Mouse (Mus musculus) limb, embryonic 15.5 days (tissue): ENCODE measurements around the gene Actr3b. TPM values are rescaled to one million over a fixed set of nuclear protein-coding genes. Genes with fewer than 3 reads are reported as not detected.

Source experiments
- ATAC-seq: fragments of 200-750 bp; cut with Nextera tagmentation; 2 replicates; pipeline ENCODE4 v1.8.0; 2017; ENCODE audit warnings: low read depth, moderate TSS enrichment; ENCODE audit not compliant: insufficient number of reproducible peaks, low FRiP score, low TSS enrichment
- H3K27ac ChIP-seq: fragments of 300-500 bp; sonication (generic); 2 replicates; pipeline ENCODE4 v1.5.1; 2015; ENCODE audit warnings: moderate library complexity, mild to moderate bottlenecking, inconsistent platforms
- H3K27me3 ChIP-seq: fragments of 300-500 bp; sonication (generic); 2 replicates; pipeline ENCODE4 v1.6.1; 2015; ENCODE audit warnings: inconsistent platforms
- H3K36me3 ChIP-seq: fragments of 300-500 bp; sonication (generic); 2 replicates; pipeline ENCODE4 v1.6.1; 2015; ENCODE audit warnings: inconsistent platforms
- H3K4me1 ChIP-seq: fragments of 300-500 bp; sonication (generic); 2 replicates; pipeline ENCODE4 v1.6.1; 2015; ENCODE audit warnings: inconsistent platforms
- H3K4me2 ChIP-seq: fragments of 300-500 bp; sonication (generic); 2 replicates; pipeline ENCODE4 v1.6.1; 2015; ENCODE audit warnings: mild to moderate bottlenecking, inconsistent platforms
- H3K4me3 ChIP-seq: fragments of 300-500 bp; sonication (generic); 2 replicates; pipeline ENCODE4 v1.5.1; 2015; ENCODE audit warnings: mild to moderate bottlenecking, inconsistent platforms
- H3K9ac ChIP-seq: fragments of 300-500 bp; sonication (generic); 2 replicates; pipeline ENCODE4 v1.6.1; 2015; ENCODE audit warnings: inconsistent platforms
- H3K9me3 ChIP-seq: fragments of 300-500 bp; sonication (generic); 2 replicates; pipeline ENCODE4 v1.6.1; 2016; ENCODE audit warnings: inconsistent platforms
- WGBS: fragments of 180-500 bp; shearing (Covaris S2); methylation state at CpG from one replicate; pipeline ENCODE4 v1.1.7; 2015; 5-methylcytosine and 5-hydroxymethylcytosine counted together
- polyA plus RNA-seq: library from polyadenylated mRNA; unstranded; fragments of >200 nt; fragmentation: Nextera tagmentation; extraction: Ambion mirVana; gene quantifications from 2 replicates; pipeline ENCODE4 v1.2.1, GENCODE M21; 2015

Gene Actr3b
- polyA plus RNA-seq, 1 experiment from 2014 or later: 4.2 TPM

GRCm38 (mm10) chr5:25752862-25753261, 6.9 kb upstream of the Actr3b start:
- 69% methylated on average over 5 of the region's 5 CpGs for WGBS
- Histone ChIP-seq H3K4me1 (peaks cover 12% of the 10 kb centered on the region), H3K27ac (no peak overlapping the region), H3K9me3 (no peaks in the 10 kb centered on the region), H3K36me3 (no peaks in the 10 kb centered on the region), H3K9ac (no peak overlapping the region), H3K4me3 (no peak overlapping the region), H3K27me3 (no peaks in the 10 kb centered on the region), H3K4me2 (no peak overlapping the region)
- no peak for ATAC-seq

- Histone ChIP-seq H3K27me3 (no peaks in the 10 kb centered on the region), H3K4me2 (no peak overlapping the region), H3K4me1 (peaks cover 12% of the 10 kb centered on the region), H3K27ac (no peak overlapping the region; the same call in 1 of the 2 replicates), H3K4me3 (no peak overlapping the region), H3K9ac (no peak overlapping the region), H3K9me3 (no peaks in the 10 kb centered on the region), H3K36me3 (no peaks in the 10 kb centered on the region)
- ATAC-seq: no peak
- WGBS: 39% methylated on average over 8 of the region's 8 CpGs
These were observed 6.1 kb upstream of the Actr3b start for GRCm38 (mm10) chr5:25753556-25754235.

- no peak overlapping the region; the same call in 1 of the 2 replicates for H3K27ac ChIP-seq
- no peak overlapping the region for H3K4me2 ChIP-seq
- H3K36me3 ChIP-seq: no peaks in the 10 kb centered on the region
- peaks cover 13% of the 10 kb centered on the region for H3K4me1 ChIP-seq
- 13% methylated on average over 2 of the region's 2 CpGs for WGBS
- H3K4me3 ChIP-seq: no peak overlapping the region
- H3K9ac ChIP-seq: no peak overlapping the region
- ATAC-seq: no peak
- H3K27me3 ChIP-seq: no peaks in the 10 kb centered on the region
- no peaks in the 10 kb centered on the region for H3K9me3 ChIP-seq
These were observed 5.5 kb upstream of the Actr3b start for GRCm38 (mm10) chr5:25754236-25754766.

- H3K4me3 ChIP-seq: peak overlapping the region; percentile 65
- peaks cover 6% of the 10 kb centered on the region; the same call in 1 of the 2 replicates for H3K27me3 ChIP-seq
- no peak overlapping the region for H3K27ac ChIP-seq
- WGBS: 7% methylated on average over 10 of the region's 10 CpGs
- H3K9ac ChIP-seq: peak overlapping the region; percentile 57; the same call in 1 of the 2 replicates
- no peak for ATAC-seq
- peak overlapping the region; percentile 98 for H3K4me2 ChIP-seq
- peaks cover 13% of the 10 kb centered on the region for H3K4me1 ChIP-seq
- H3K36me3 ChIP-seq: no peaks in the 10 kb centered on the region
- H3K9me3 ChIP-seq: no peaks in the 10 kb centered on the region
These were observed 624 bp downstream of the Actr3b start for GRCm38 (mm10) chr5:25760410-25760832.

GRCm38 (mm10) chr5:25760871-25761270, 1.1 kb downstream of the Actr3b start:
- no peak for ATAC-seq
- peaks cover 6% of the 10 kb centered on the region; the same call in 1 of the 2 replicates for H3K27me3 ChIP-seq
- no peaks in the 10 kb centered on the region for H3K9me3 ChIP-seq
- no peak overlapping the region for H3K9ac ChIP-seq
- no peaks in the 10 kb centered on the region for H3K36me3 ChIP-seq
- peaks cover 13% of the 10 kb centered on the region for H3K4me1 ChIP-seq
- H3K4me2 ChIP-seq: no peak overlapping the region
- WGBS: 65% methylated on average over 3 of the region's 3 CpGs
- H3K27ac ChIP-seq: no peak overlapping the region
- H3K4me3 ChIP-seq: no peak overlapping the region

- Histone ChIP-seq H3K27ac (no peak overlapping the region), H3K4me1 (peaks cover 13% of the 10 kb centered on the region), H3K9me3 (no peaks in the 10 kb centered on the region), H3K27me3 (peaks cover 6% of the 10 kb centered on the region; the same call in 1 of the 2 replicates), H3K4me2 (no peak overlapping the region), H3K4me3 (no peak overlapping the region), H3K36me3 (no peaks in the 10 kb centered on the region), H3K9ac (no peak overlapping the region)
- WGBS: 76% methylated on average over 2 of the region's 2 CpGs
- ATAC-seq: no peak
These were observed 2.1 kb downstream of the Actr3b start for GRCm38 (mm10) chr5:25761850-25762249.

GRCm38 (mm10) chr5:25769006-25769405, 9.2 kb downstream of the Actr3b start:
- Histone ChIP-seq H3K27ac (no peak overlapping the region), H3K4me2 (peak overlapping the region; percentile 26; the same call in 1 of the 2 replicates), H3K27me3 (no peaks in the 10 kb centered on the region), H3K9ac (no peak overlapping the region), H3K9me3 (no peaks in the 10 kb centered on the region), H3K36me3 (no peaks in the 10 kb centered on the region), H3K4me3 (peak overlapping the region; percentile 10; the same call in 1 of the 2 replicates), H3K4me1 (no peaks in the 10 kb centered on the region)
- 63% methylated on average over 17 of the region's 17 CpGs for WGBS
- ATAC-seq: no peak

GRCm38 (mm10) chr5:25769406-25769805, 9.6 kb downstream of the Actr3b start:
- Histone ChIP-seq H3K27me3 (no peaks in the 10 kb centered on the region), H3K36me3 (no peaks in the 10 kb centered on the region), H3K27ac (no peak overlapping the region), H3K9ac (no peak overlapping the region), H3K9me3 (no peaks in the 10 kb centered on the region), H3K4me2 (no peak overlapping the region), H3K4me1 (no peaks in the 10 kb centered on the region), H3K4me3 (no peak overlapping the region)
- ATAC-seq: no peak
- WGBS: 36% methylated on average over 2 of the region's 2 CpGs

- 87% methylated on average over 9 of the region's 9 CpGs for WGBS
- ATAC-seq: no peak
- Histone ChIP-seq H3K4me3 (no peak overlapping the region), H3K4me2 (no peak overlapping the region), H3K36me3 (no peaks in the 10 kb centered on the region), H3K4me1 (no peaks in the 10 kb centered on the region), H3K9me3 (no peaks in the 10 kb centered on the region), H3K9ac (no peak overlapping the region), H3K27ac (no peak overlapping the region), H3K27me3 (no peaks in the 10 kb centered on the region)
These were observed 12.7 kb downstream of the Actr3b start for GRCm38 (mm10) chr5:25772456-25772855.

GRCm38 (mm10) chr5:25773921-25774790, 14.4 kb downstream of the Actr3b start:
- H3K27ac ChIP-seq: no peak overlapping the region
- no peaks in the 10 kb centered on the region for H3K9me3 ChIP-seq
- no peaks in the 10 kb centered on the region for H3K36me3 ChIP-seq
- no peak overlapping the region for H3K9ac ChIP-seq
- H3K27me3 ChIP-seq: no peaks in the 10 kb centered on the region
- 72% methylated on average over 13 of the region's 13 CpGs for WGBS
- no peak for ATAC-seq
- H3K4me1 ChIP-seq: no peaks in the 10 kb centered on the region
- no peak overlapping the region for H3K4me2 ChIP-seq
- no peak overlapping the region for H3K4me3 ChIP-seq

- H3K27ac ChIP-seq: no peak overlapping the region
- WGBS: 86% methylated on average over 6 of the region's 6 CpGs
These were observed 31.8 kb downstream of the Actr3b start for GRCm38 (mm10) chr5:25791570-25791969.

GRCm38 (mm10) chr5:25797776-25798175, 38.0 kb downstream of the Actr3b start:
- no peak for ATAC-seq
- 89% methylated on average over 11 of the region's 11 CpGs for WGBS

More at GRCm38 (mm10) chr5:25791570-25791969, 31.8 kb downstream of the Actr3b start:
- no peaks in the 10 kb centered on the region for H3K4me1 ChIP-seq
- no peak for ATAC-seq
- no peaks in the 10 kb centered on the region for H3K27me3 ChIP-seq
- H3K36me3 ChIP-seq: no peaks in the 10 kb centered on the region
- no peak overlapping the region for H3K4me2 ChIP-seq
- H3K9ac ChIP-seq: no peak overlapping the region
- H3K4me3 ChIP-seq: no peak overlapping the region
- no peaks in the 10 kb centered on the region for H3K9me3 ChIP-seq

More at GRCm38 (mm10) chr5:25797776-25798175, 38.0 kb downstream of the Actr3b start:
- Histone ChIP-seq H3K27me3 (no peaks in the 10 kb centered on the region), H3K9me3 (no peaks in the 10 kb centered on the region), H3K27ac (no peak overlapping the region), H3K9ac (no peak overlapping the region), H3K4me1 (no peaks in the 10 kb centered on the region; the same call in 1 of the 2 replicates), H3K36me3 (no peaks in the 10 kb centered on the region), H3K4me3 (no peak overlapping the region), H3K4me2 (no peak overlapping the region)
